In genomic region chr3:114065123-114065522, GRCm38 (mm10) we compare ENCODE assay signal across 17 mouse cellular contexts. TPM values are rescaled to one million over a fixed set of nuclear protein-coding genes. Genes with fewer than 3 reads are reported as not detected.
DNase-seq lines count a peak whose midpoint lies in the region; ATAC-seq and TF ChIP-seq lines count a peak whose summit lies in the region.
"Had no signal": no experiment of that assay in that cellular context is flagged by ENCODE, and none has a peak within 500 bp of the region (broad histone marks: within the 10 kb centered on the region; RNA-seq: fewer than 3 reads in every experiment).

No protein-coding gene starts in this region.

- H3K4me3 ChIP-seq in heart, embryonic 15.5 days = no peak overlapping the region
- no peak overlapping the region for H3K4me3 ChIP-seq in heart, adult 2 months
- no peak overlapping the region for H3K4me3 ChIP-seq in neural tube, embryonic 15.5 days (replicated peaks)
- H3K4me3 ChIP-seq in limb, embryonic 13.5 days = no peak overlapping the region
- H3K4me3 ChIP-seq: embryonic facial prominence, embryonic 13.5 days; hindbrain, embryonic 10.5 days; liver, embryonic 13.5 days; midbrain, embryonic 12.5 days had no signal

- H3K4me1 ChIP-seq in heart, embryonic 15.5 days (replicated peaks) = no peaks in the 10 kb centered on the region
- H3K4me1 ChIP-seq in heart, adult 2 months (ENCODE audit: control insufficient read depth, insufficient read depth, low read length) = no peaks in the 10 kb centered on the region
- peaks cover 8% of the 10 kb centered on the region; the same call in 1 of the 2 replicates for H3K4me1 ChIP-seq in neural tube, embryonic 15.5 days
- H3K4me1 ChIP-seq in limb, embryonic 13.5 days = peaks cover 8% of the 10 kb centered on the region
- H3K4me1 ChIP-seq: embryonic facial prominence, embryonic 13.5 days; hindbrain, embryonic 10.5 days; liver, embryonic 13.5 days; midbrain, embryonic 12.5 days had no signal

- no peak overlapping the region for H3K9ac ChIP-seq in heart, embryonic 15.5 days
- no peak overlapping the region for H3K9ac ChIP-seq in heart, adult 2 months (ENCODE audit: low read depth, low read length)
- H3K9ac ChIP-seq in neural tube, embryonic 15.5 days (replicated peaks) = no peak overlapping the region
- H3K9ac ChIP-seq in limb, embryonic 13.5 days = no peak overlapping the region
- H3K9ac ChIP-seq: embryonic facial prominence, embryonic 13.5 days; liver, embryonic 13.5 days; midbrain, embryonic 12.5 days had no signal

- WGBS in heart, embryonic 15.5 days = 41% methylated on average over 4 of the region's 4 CpGs
- 49% methylated on average over 4 of the region's 4 CpGs for WGBS in heart, adult 2 months
- WGBS in neural tube, embryonic 15.5 days = 76% methylated on average over 4 of the region's 4 CpGs
- 58% methylated on average over 4 of the region's 4 CpGs for WGBS in limb, embryonic 13.5 days

- TF ChIP-seq POLR2A in heart, adult 2 months (IDR thresholded peaks at IDR 0.05; ENCODE audit: insufficient read depth, low read depth, low read length) = no peak

- no peak for DNase-seq in heart, adult 2 months
- no peak for DNase-seq in neural tube, embryonic 10.5 days (ENCODE audit: extremely low spot score, low spot score)
- DNase-seq in lung, postnatal 14 days = no peak
- no peak for DNase-seq in gastrocnemius, postnatal 25 days
- DNase-seq: adrenal gland, adult 2 months; cerebellum, adult 18-20 months; cerebellum, postnatal 25 days; kidney, postnatal 25 days; liver, embryonic 13.5 days; lung, adult 2 months had no signal

- ATAC-seq in heart, embryonic 15.5 days (replicated peaks; ENCODE audit: insufficient number of reproducible peaks, insufficient read depth, low FRiP score, low read depth) = no peak
- ATAC-seq in neural tube, embryonic 15.5 days (ENCODE audit: low FRiP score) = no peak
- peak; percentile 57 for ATAC-seq in limb, embryonic 13.5 days (ENCODE audit: low FRiP score, low read depth)

- TF ChIP-seq EP300 in heart, adult 2 months (IDR thresholded peaks at IDR 0.05; ENCODE audit: insufficient read depth, low read depth, low read length) = no peak

- no peak for TF ChIP-seq CTCF in heart, adult 2 months (IDR thresholded peaks at IDR 0.05)

- 0 out of 2 replicates have a peak overlapping the region, but pooled peaks have one; percentile 12 for H3K27ac ChIP-seq in heart, embryonic 15.5 days
- no peak overlapping the region for H3K27ac ChIP-seq in heart, adult 2 months
- H3K27ac ChIP-seq in neural tube, embryonic 15.5 days (replicated peaks) = peak overlapping the region; percentile 14; the same call in 1 of the 2 replicates
- no peak overlapping the region for H3K27ac ChIP-seq in limb, embryonic 13.5 days
- H3K27ac ChIP-seq: embryonic facial prominence, embryonic 13.5 days; hindbrain, embryonic 10.5 days; liver, embryonic 13.5 days; midbrain, embryonic 12.5 days had no signal

- H3K4me2 ChIP-seq in heart, embryonic 15.5 days = 0 out of 2 replicates have a peak overlapping the region, but pooled peaks have one; percentile 41
- H3K4me2 ChIP-seq in neural tube, embryonic 15.5 days = peak overlapping the region; percentile 38; the same call in 1 of the 2 replicates
- no peak overlapping the region for H3K4me2 ChIP-seq in limb, embryonic 13.5 days (replicated peaks)
- H3K4me2 ChIP-seq: embryonic facial prominence, embryonic 13.5 days; liver, embryonic 13.5 days; midbrain, embryonic 12.5 days had no signal

- intact Hi-C loops in heart, adult 2 months (cut with DNase I) = no loop called here

- H3K9me3 ChIP-seq in heart, embryonic 15.5 days (replicated peaks) = no peaks in the 10 kb centered on the region
- no peaks in the 10 kb centered on the region for H3K9me3 ChIP-seq in neural tube, embryonic 15.5 days (replicated peaks)
- no peaks in the 10 kb centered on the region for H3K9me3 ChIP-seq in limb, embryonic 13.5 days
- H3K9me3 ChIP-seq: embryonic facial prominence, embryonic 13.5 days; hindbrain, embryonic 10.5 days; liver, embryonic 13.5 days; midbrain, embryonic 12.5 days had no signal

- no peaks in the 10 kb centered on the region for H3K36me3 ChIP-seq in heart, embryonic 15.5 days
- H3K36me3 ChIP-seq in heart, adult 2 months (ENCODE audit: control insufficient read depth, insufficient read depth, low read length) = no peaks in the 10 kb centered on the region
- peaks cover 11% of the 10 kb centered on the region; the same call in 1 of the 2 replicates for H3K36me3 ChIP-seq in neural tube, embryonic 15.5 days
- peaks cover 34% of the 10 kb centered on the region for H3K36me3 ChIP-seq in limb, embryonic 13.5 days
- H3K36me3 ChIP-seq: liver, embryonic 13.5 days; midbrain, embryonic 12.5 days had no signal

- H3K27me3 ChIP-seq in heart, embryonic 15.5 days = no peaks in the 10 kb centered on the region
- no peaks in the 10 kb centered on the region for H3K27me3 ChIP-seq in heart, adult 2 months (ENCODE audit: control insufficient read depth, insufficient read depth, low read length)
- H3K27me3 ChIP-seq in neural tube, embryonic 15.5 days (replicated peaks) = no peaks in the 10 kb centered on the region
- no peaks in the 10 kb centered on the region for H3K27me3 ChIP-seq in limb, embryonic 13.5 days
- H3K27me3 ChIP-seq: embryonic facial prominence, embryonic 13.5 days; liver, embryonic 13.5 days; midbrain, embryonic 12.5 days had no signal

- no peaks in the 10 kb centered on the region for H3K79me2 ChIP-seq in heart, adult 2 months (replicated peaks; ENCODE audit: control insufficient read depth, insufficient read depth, low read length)

RNA-seq across cellular contexts. Expression of gene Col11a1, which starts 34.8 kb away (rescaled TPM):
- polyA plus RNA-seq in heart, embryonic 15.5 days (2015; fragmentation: Nextera tagmentation; extraction: Ambion mirVana) = 4.5 and 7.3 TPM in 2 replicates
- under 1 TPM; 0.13 to 0.23 TPM for total RNA-seq in heart, adult 2 months (2021)
- polyA plus RNA-seq in heart, adult 2 months (2012; rRNA removed) = 0.18 and 0.20 TPM in 2 replicates
- 18.6 and 26.4 TPM in 2 replicates for polyA plus RNA-seq in neural tube, embryonic 15.5 days (2015; fragmentation: Nextera tagmentation; extraction: Ambion mirVana)
- polyA plus RNA-seq in limb, embryonic 13.5 days (2015; fragmentation: Nextera tagmentation; extraction: Ambion mirVana) = 116 and 142 TPM in 2 replicates
- total RNA-seq in gastrocnemius, postnatal 25 days (2021) = 10 to 100 TPM in 1 of 2 experiments, 1 to 10 TPM in 1; 4.8 to 11.7 TPM
- total RNA-seq: MEL had no signal

Comparison
In these comparisons a context has a peak if more than half of its experiments do, and no peak if none do; other contexts are left out.
1. H3K27ac ChIP-seq: peak in heart, embryonic 15.5 days (single experiment) and neural tube, embryonic 15.5 days (single experiment); none in heart, adult 2 months (single experiment) and limb, embryonic 13.5 days (single experiment).